Mouse (Mus musculus) C2C12 (cell line): ENCODE measurements around the gene Large1.

ENCODE experiments used
- CEBPB ChIP-seq: IDR thresholded peaks from one replicate; pipeline ENCODE4 v1.6.1; 2011; ENCODE audit warnings: low read depth, mild to moderate bottlenecking, control low read depth, moderate library complexity
- CTCF ChIP-seq: IDR thresholded peaks from one replicate; pipeline ENCODE4 v1.5.1; 2011; ENCODE audit not compliant: control insufficient read depth, insufficient read depth, insufficient read length
- FOSL1 ChIP-seq: IDR thresholded peaks from one replicate; pipeline ENCODE4 v1.8.0; 2011; ENCODE audit warnings: mild to moderate bottlenecking, low read length; ENCODE audit not compliant: poor library complexity, insufficient read depth, severe bottlenecking
- MAX ChIP-seq: IDR thresholded peaks from one replicate; pipeline ENCODE4 v1.6.1; 2011; ENCODE audit warnings: mild to moderate bottlenecking, control low read depth
- MYOD1 ChIP-seq: IDR thresholded peaks from one replicate; pipeline ENCODE4 v1.6.1; 2011; ENCODE audit warnings: low read depth; ENCODE audit not compliant: control insufficient read depth, insufficient read length
- MYOG ChIP-seq: IDR thresholded peaks from one replicate; pipeline ENCODE4 v1.6.1; 2011; ENCODE audit not compliant: control insufficient read depth, insufficient read length; ENCODE audit errors: extremely low read depth
- USF1 ChIP-seq: IDR thresholded peaks from one replicate; pipeline ENCODE4 v1.6.1; 2011; ENCODE audit warnings: low read depth, mild to moderate bottlenecking, control low read depth, moderate library complexity

DNA sequence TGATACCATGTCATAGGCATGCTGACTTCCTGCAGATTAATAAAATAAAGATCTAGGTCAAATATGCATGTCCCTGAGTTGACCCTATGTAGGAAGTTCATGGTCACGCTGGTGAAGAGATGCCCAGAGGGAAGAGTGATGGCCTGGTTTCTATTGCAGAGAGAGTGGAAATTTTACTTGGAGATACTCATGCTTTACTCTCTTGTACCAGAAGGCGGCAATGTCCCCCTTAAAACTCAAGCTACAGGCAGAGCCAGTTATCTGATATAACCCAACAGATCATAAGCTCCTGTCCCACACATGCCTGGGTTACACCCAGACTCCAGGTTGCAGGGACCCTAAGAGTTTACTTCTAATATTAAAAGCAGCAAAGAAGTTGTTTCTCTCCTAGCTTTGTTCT is 345.9 kb downstream of the Large1 start:
- TF ChIP-seq CTCF = no peak
- TF ChIP-seq MAX = no peak
- no peak for TF ChIP-seq USF1
- no peak for TF ChIP-seq MYOG
- no peak for TF ChIP-seq FOSL1
- no peak for TF ChIP-seq CEBPB
- TF ChIP-seq MYOD1 = no peak
